Mouse (Mus musculus) liver, adult 2 months (tissue): Measurements from ENCODE around the gene Ndufs4. TPM values are rescaled to one million over a fixed set of nuclear protein-coding genes. Genes with fewer than 3 reads are reported as not detected.

Source experiments
- DNase-seq: peaks from one replicate; pipeline ENCODE4 v3.0.0-alpha.2; 2011; ENCODE audit warnings: low read depth, low spot score; ENCODE audit errors: extremely low read depth
- H3K27ac ChIP-seq: fragments of 200-500 bp; replicated peaks from 2 replicates; pipeline ENCODE4 v1.5.1; 2012; ENCODE audit warnings: low read depth, mild to moderate bottlenecking, control low read depth, inconsistent platforms, low read length; ENCODE audit not compliant: insufficient read depth
- H3K27me3 ChIP-seq: fragments of 200-500 bp; 2 replicates; pipeline ENCODE4 v1.6.1; 2012; ENCODE audit warnings: mild to moderate bottlenecking, moderate library complexity, low read length, inconsistent platforms; ENCODE audit not compliant: control insufficient read depth, insufficient read depth
- H3K36me3 ChIP-seq: fragments of 200-500 bp; 2 replicates; pipeline ENCODE4 v1.6.1; 2012; ENCODE audit warnings: low read length, inconsistent platforms; ENCODE audit not compliant: control insufficient read depth, insufficient read depth
- H3K4me1 ChIP-seq: fragments of 200-500 bp; 2 replicates; pipeline ENCODE4 v1.6.1; 2011; ENCODE audit warnings: low read length; ENCODE audit not compliant: control insufficient read depth, insufficient read depth
- H3K4me3 ChIP-seq: fragments of 200-500 bp; 2 replicates; pipeline ENCODE4 v1.5.1; 2011; ENCODE audit warnings: low read depth, mild to moderate bottlenecking, control low read depth, low read length, moderate library complexity; ENCODE audit not compliant: insufficient read depth
- H3K79me2 ChIP-seq: fragments of 200-500 bp; 2 replicates; pipeline ENCODE4 v1.6.1; 2012; ENCODE audit warnings: inconsistent platforms, mild to moderate bottlenecking, low read length, moderate library complexity; ENCODE audit not compliant: control insufficient read depth, insufficient read depth
- H3K9ac ChIP-seq: fragments of 200-500 bp; 2 replicates; pipeline ENCODE4 v1.6.1; 2012; ENCODE audit warnings: low read depth, mild to moderate bottlenecking, control low read depth, inconsistent platforms, low read length
- CTCF ChIP-seq: fragments of 200-500 bp; IDR thresholded peaks from 2 replicates; pipeline ENCODE4 v1.5.1; 2011; ENCODE audit warnings: low read depth, low read length, control low read depth
- POLR2A ChIP-seq: fragments of 200-500 bp; IDR thresholded peaks from 2 replicates; pipeline ENCODE4 v1.6.1; 2011; ENCODE audit warnings: low read length, control low read depth; ENCODE audit not compliant: insufficient read depth; ENCODE audit errors: extremely low read depth
- WGBS: fragments of 180-500 bp; shearing (Covaris S2); methylation state at CpG from one replicate; pipeline ENCODE4 v1.1.7; 2018; 5-methylcytosine and 5-hydroxymethylcytosine counted together
- polyA plus RNA-seq: library from polyadenylated mRNA; depleted of rRNA; stranded (reverse); fragments of >200 nt; gene quantifications from 2 replicates; pipeline ENCODE4 v1.2.3, GENCODE M21; 2012
- total RNA-seq: library from RNA; depleted of rRNA; stranded (reverse); fragments of >200 nt; gene quantifications from 2 replicates; pipeline ENCODE4 v1.2.3, GENCODE M21; 2014

The Ndufs4 gene
- total and polyA plus RNA-seq, 2 experiments = 70.5 to 172 TPM

GRCm38 (mm10) chr13:114319136-114319535, 68.9 kb downstream of the Ndufs4 start:
- no peaks in the 10 kb centered on the region; the same call in 1 of the 2 replicates for H3K79me2 ChIP-seq
- H3K9ac ChIP-seq = no peak overlapping the region
- no peak overlapping the region for H3K4me3 ChIP-seq
- H3K27me3 ChIP-seq = no peaks in the 10 kb centered on the region
- DNase-seq = no peak
- H3K36me3 ChIP-seq = peaks cover 3% of the 10 kb centered on the region; the same call in 1 of the 2 replicates
- H3K27ac ChIP-seq = no peak overlapping the region
- TF ChIP-seq CTCF (no peak), POLR2A (no peak)
- no peaks in the 10 kb centered on the region; the same call in 1 of the 2 replicates for H3K4me1 ChIP-seq

- H3K4me3 ChIP-seq = no peak overlapping the region
- DNase-seq = no peak
- H3K4me1 ChIP-seq = no peaks in the 10 kb centered on the region; the same call in 1 of the 2 replicates
- no peak overlapping the region for H3K27ac ChIP-seq
- H3K36me3 ChIP-seq = peaks cover 3% of the 10 kb centered on the region
- 76% methylated on average over 3 of the region's 3 CpGs for WGBS
- H3K27me3 ChIP-seq = no peaks in the 10 kb centered on the region
- TF ChIP-seq POLR2A (no peak), CTCF (no peak)
- H3K9ac ChIP-seq = no peak overlapping the region
- H3K79me2 ChIP-seq = no peaks in the 10 kb centered on the region; the same call in 1 of the 2 replicates
Observed at GRCm38 (mm10) chr13:114315374-114315773, 72.7 kb downstream of the Ndufs4 start.

- Histone ChIP-seq H3K9ac (no peak overlapping the region), H3K79me2 (no peaks in the 10 kb centered on the region; the same call in 1 of the 2 replicates), H3K36me3 (peaks cover 3% of the 10 kb centered on the region), H3K27ac (no peak overlapping the region), H3K27me3 (no peaks in the 10 kb centered on the region), H3K4me3 (no peak overlapping the region), H3K4me1 (no peaks in the 10 kb centered on the region; the same call in 1 of the 2 replicates)
- WGBS = 72% methylated on average over 3 of the region's 3 CpGs
- DNase-seq = no peak
- TF ChIP-seq POLR2A = no peak
- TF ChIP-seq CTCF = no peak
Observed at GRCm38 (mm10) chr13:114314953-114315352, 73.1 kb downstream of the Ndufs4 start.

- Histone ChIP-seq H3K9ac (no peak overlapping the region), H3K4me1 (no peaks in the 10 kb centered on the region), H3K27ac (no peak overlapping the region)
Observed at GRCm38 (mm10) chr13:114310591-114310990, 77.5 kb downstream of the Ndufs4 start.

GRCm38 (mm10) chr13:114304684-114305083, 83.4 kb downstream of the Ndufs4 start:
- TF ChIP-seq CTCF (no peak), POLR2A (no peak)
- H3K4me1 ChIP-seq = peaks cover 3% of the 10 kb centered on the region; the same call in 1 of the 2 replicates
- 93% methylated on average over 7 of the region's 7 CpGs for WGBS

More at GRCm38 (mm10) chr13:114310591-114310990, 77.5 kb downstream of the Ndufs4 start:
- no peak for DNase-seq
- Histone ChIP-seq H3K79me2 (no peaks in the 10 kb centered on the region), H3K4me3 (no peak overlapping the region), H3K36me3 (no peaks in the 10 kb centered on the region; the same call in 1 of the 2 replicates), H3K27me3 (no peaks in the 10 kb centered on the region)
- WGBS = 92% methylated on average over 11 of the region's 11 CpGs
- TF ChIP-seq CTCF (no peak), POLR2A (no peak)

GRCm38 (mm10) chr13:114303466-114304175, 84.4 kb downstream of the Ndufs4 start:
- no peak overlapping the region for H3K4me3 ChIP-seq
- H3K79me2 ChIP-seq = no peaks in the 10 kb centered on the region
- no peak for DNase-seq
- H3K9ac ChIP-seq = no peak overlapping the region
- 61% methylated on average over 4 of the region's 4 CpGs for WGBS
- H3K4me1 ChIP-seq = peaks cover 3% of the 10 kb centered on the region; the same call in 1 of the 2 replicates
- H3K36me3 ChIP-seq = no peaks in the 10 kb centered on the region; the same call in 1 of the 2 replicates
- H3K27ac ChIP-seq = no peak overlapping the region
- TF ChIP-seq POLR2A (no peak), CTCF (no peak)
- H3K27me3 ChIP-seq = no peaks in the 10 kb centered on the region

More at GRCm38 (mm10) chr13:114304684-114305083, 83.4 kb downstream of the Ndufs4 start:
- no peak for DNase-seq
- Histone ChIP-seq H3K27me3 (no peaks in the 10 kb centered on the region), H3K79me2 (no peaks in the 10 kb centered on the region), H3K9ac (no peak overlapping the region), H3K27ac (no peak overlapping the region), H3K36me3 (no peaks in the 10 kb centered on the region; the same call in 1 of the 2 replicates), H3K4me3 (no peak overlapping the region)
